Mouse (Mus musculus) megakaryocyte, embryonic 14.5 days (primary cell): Measurements from ENCODE around the gene Crlf1.

Experiments
- FLI1 ChIP-seq: IDR thresholded peaks from 2 replicates; pipeline ENCODE4 v1.6.1; 2012; ENCODE audit warnings: low read length, inconsistent platforms, mixed read lengths
- GATA1 ChIP-seq: IDR thresholded peaks from 3 replicates; pipeline ENCODE4 v1.6.1; 2012; ENCODE audit warnings: mixed read lengths, low read length, inconsistent platforms, borderline replicate concordance

GRCm38 (mm10) chr8:70547762-70548161, 54.8 kb downstream of the Crlf1 start:
- TF ChIP-seq GATA1 (no peak), FLI1 (no peak)
